Mouse (Mus musculus): ENCODE measurements around the gene Cetn2. TPM values are rescaled to one million over a fixed set of nuclear protein-coding genes. Genes with fewer than 3 reads are reported as not detected.

The Cetn2 gene
- polyA plus RNA-seq, 1 experiment from 2014 or later: 86.6 TPM

DNA sequence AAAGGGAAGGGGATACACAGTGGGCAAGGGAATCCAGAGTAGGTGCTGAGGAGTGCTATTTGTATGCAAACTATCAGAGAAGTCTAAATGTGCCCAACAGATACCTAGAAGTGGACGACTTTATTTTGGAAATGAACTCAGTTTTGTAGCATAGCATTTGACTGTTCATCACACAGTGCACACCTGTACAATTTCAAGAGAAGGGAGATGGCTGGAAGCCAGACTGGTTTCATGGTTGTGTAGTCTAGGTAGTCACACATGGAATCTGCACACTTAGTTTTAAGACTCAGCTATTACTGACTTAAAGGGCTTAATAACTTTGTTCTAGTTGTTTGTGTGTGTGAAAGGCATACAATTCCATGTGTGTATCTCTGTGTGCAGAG is 22.2 kb downstream of the Cetn2 start:
- no peak overlapping the region for H3K4me3 ChIP-seq
- ATAC-seq (ENCODE audit: low FRiP score): peak; percentile 48
- 65% methylated on average over 1 of the region's 1 CpGs for WGBS
- no peaks in the 10 kb centered on the region for H3K9me3 ChIP-seq (replicated peaks)
- H3K27me3 ChIP-seq: no peaks in the 10 kb centered on the region
- no peak overlapping the region for H3K4me2 ChIP-seq (replicated peaks)
- no peak overlapping the region for H3K9ac ChIP-seq
- H3K27ac ChIP-seq: peak overlapping the region; percentile 77
- no peaks in the 10 kb centered on the region; the same call in 1 of the 2 replicates for H3K4me1 ChIP-seq
- no peaks in the 10 kb centered on the region for H3K36me3 ChIP-seq

DNA sequence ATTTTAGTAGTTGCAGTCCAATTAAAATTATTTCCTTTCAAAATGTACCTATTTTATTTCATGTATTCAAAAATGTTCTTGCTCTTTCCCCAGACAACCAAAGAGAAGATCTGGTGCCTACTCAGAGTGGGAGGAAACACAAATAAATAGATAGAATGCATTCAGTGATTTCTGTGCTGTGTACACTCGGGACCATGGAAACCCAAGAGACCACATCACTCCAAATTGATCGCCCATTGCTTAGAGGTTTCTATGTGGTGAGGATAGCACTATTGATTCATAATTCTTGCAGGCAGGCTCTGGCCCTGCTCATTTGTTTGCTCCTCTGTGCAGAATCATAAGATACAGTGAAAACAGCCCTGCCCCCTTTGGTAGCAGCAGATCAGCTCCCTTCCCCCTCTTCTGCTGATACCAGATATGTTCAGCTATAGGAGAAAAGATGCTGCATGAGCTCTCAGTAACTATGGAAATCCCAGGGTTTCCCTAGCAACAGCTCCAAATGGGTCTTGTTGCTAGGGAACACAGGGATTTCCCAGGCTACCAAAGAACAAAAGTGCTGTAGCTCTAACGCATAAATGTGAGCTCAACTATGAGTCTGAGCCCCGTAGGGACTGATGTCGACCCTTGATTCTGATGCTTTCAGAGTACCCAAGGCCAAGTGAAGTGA is 22.7 kb downstream of the Cetn2 start:
- ATAC-seq (ENCODE audit: low FRiP score): peak; percentile 97
- Histone ChIP-seq H3K9ac (no peak overlapping the region), H3K4me2 (replicated peaks) (no peak overlapping the region), H3K36me3 (no peaks in the 10 kb centered on the region), H3K9me3 (replicated peaks) (no peaks in the 10 kb centered on the region), H3K4me1 (no peaks in the 10 kb centered on the region; the same call in 1 of the 2 replicates), H3K27ac (peak overlapping the region; percentile 77), H3K27me3 (no peaks in the 10 kb centered on the region), H3K4me3 (no peak overlapping the region)
- 48% methylated on average over 5 of the region's 5 CpGs for WGBS

Other genes with a start within 250 kb of the Cetn2 start
- gene Gabrq, start 93.2 kb downstream of the Cetn2 start, polyA plus RNA-seq (2016; fragmentation: Nextera tagmentation; extraction: Ambion mirVana): 1.7 TPM in 2 replicates
- 35.8 and 37.6 TPM in 2 replicates for gene Nsdhl, start 146 bp upstream of the Cetn2 start, polyA plus RNA-seq (2016; fragmentation: Nextera tagmentation; extraction: Ambion mirVana)
- gene Zfp185, start 68.9 kb upstream of the Cetn2 start, polyA plus RNA-seq (2016; fragmentation: Nextera tagmentation; extraction: Ambion mirVana): 6.9 and 8.8 TPM in 2 replicates
- gene Pnma5, start 118.7 kb upstream of the Cetn2 start, polyA plus RNA-seq (2016; fragmentation: Nextera tagmentation; extraction: Ambion mirVana): 0.09 TPM in 1 of 2 replicates, not detected in the other
- gene Pnma3, start 146.4 kb upstream of the Cetn2 start, polyA plus RNA-seq (2016; fragmentation: Nextera tagmentation; extraction: Ambion mirVana): 1.1 TPM in 2 replicates
- 0.97 and 1.0 TPM in 2 replicates for gene Xlr4a, start 164.1 kb upstream of the Cetn2 start, polyA plus RNA-seq (2016; fragmentation: Nextera tagmentation; extraction: Ambion mirVana)
- gene Xlr3a, start 178.7 kb upstream of the Cetn2 start, polyA plus RNA-seq (2016; fragmentation: Nextera tagmentation; extraction: Ambion mirVana): 4.2 and 6.4 TPM in 2 replicates
- gene Gm14685, start 198.6 kb upstream of the Cetn2 start, polyA plus RNA-seq (2016; fragmentation: Nextera tagmentation; extraction: Ambion mirVana): 0.45 TPM in 1 of 2 replicates, not detected in the other
- gene Xlr5b, start 230.4 kb upstream of the Cetn2 start, polyA plus RNA-seq (2016; fragmentation: Nextera tagmentation; extraction: Ambion mirVana): not detected in 2 replicates
- 0.15 and 0.51 TPM in 2 replicates for gene DXBay18, start 231.0 kb upstream of the Cetn2 start, polyA plus RNA-seq (2016; fragmentation: Nextera tagmentation; extraction: Ambion mirVana)